Mouse (Mus musculus) hindbrain, embryonic 14.5 days (tissue): ENCODE data around the gene Igsf3. TPM values are rescaled to one million over a fixed set of nuclear protein-coding genes. Genes with fewer than 3 reads are reported as not detected.

ENCODE experiments used
- ATAC-seq: fragments of 200-750 bp; cut with Nextera tagmentation; 2 replicates; pipeline ENCODE4 v1.8.0; 2017; ENCODE audit warnings: moderate number of reproducible peaks, mild to moderate bottlenecking, moderate TSS enrichment, moderate library complexity; ENCODE audit not compliant: low FRiP score
- DNase-seq: peaks from one replicate; pipeline ENCODE4 v3.0.0-alpha.2; 2015; ENCODE audit warnings: low spot score
- H3K27ac ChIP-seq: fragments of 300-500 bp; sonication (generic); 2 replicates; pipeline ENCODE4 v1.5.1; 2014; ENCODE audit warnings: mild to moderate bottlenecking, moderate library complexity
- H3K27me3 ChIP-seq: fragments of 300-500 bp; sonication (generic); 2 replicates; pipeline ENCODE4 v1.6.1; 2014; ENCODE audit warnings: mild to moderate bottlenecking, low read length, mixed read lengths; ENCODE audit not compliant: control insufficient read depth, insufficient read depth
- H3K36me3 ChIP-seq: fragments of 300-500 bp; sonication (generic); replicated peaks from 2 replicates; pipeline ENCODE4 v1.6.1; 2014; ENCODE audit not compliant: control insufficient read depth, insufficient read depth
- H3K4me1 ChIP-seq: fragments of 300-500 bp; sonication (generic); replicated peaks from 2 replicates; pipeline ENCODE4 v1.6.1; 2014; ENCODE audit warnings: antibody characterized with exemption, low read length, mixed read lengths; ENCODE audit not compliant: control insufficient read depth, insufficient read depth
- H3K4me2 ChIP-seq: fragments of 300-500 bp; sonication (generic); replicated peaks from 2 replicates; pipeline ENCODE4 v1.6.1; 2014; ENCODE audit warnings: mild to moderate bottlenecking, moderate library complexity
- H3K4me3 ChIP-seq: fragments of 300-500 bp; sonication (generic); replicated peaks from 2 replicates; pipeline ENCODE4 v1.5.1; 2014; ENCODE audit warnings: mild to moderate bottlenecking, low read length
- H3K9ac ChIP-seq: fragments of 300-500 bp; sonication (generic); 2 replicates; pipeline ENCODE4 v1.6.1; 2014
- H3K9me3 ChIP-seq: fragments of 300-500 bp; sonication (generic); 2 replicates; pipeline ENCODE4 v1.6.1; 2016; ENCODE audit warnings: low read length; ENCODE audit not compliant: control insufficient read depth
- WGBS: fragments of 180-500 bp; shearing (Covaris S2); extraction: QIAGEN DNeasy Blood & Tissue Kit; methylation state at CpG from one replicate; pipeline ENCODE4 v1.1.7; 2014; 5-methylcytosine and 5-hydroxymethylcytosine counted together
- polyA plus RNA-seq: library from polyadenylated mRNA; unstranded; fragments of >200 nt; fragmentation: Nextera tagmentation; extraction: Ambion mirVana; gene quantifications from 2 replicates; pipeline ENCODE4 v1.2.1, GENCODE M21; 2014

The Igsf3 gene
- polyA plus RNA-seq, 1 experiment from 2014 or later = 51.7 TPM

GRCm38 (mm10) chr3:101448765-101449164 is 71.9 kb downstream of the Igsf3 start:
- Histone ChIP-seq H3K4me3 (no peak overlapping the region), H3K9me3 (no peaks in the 10 kb centered on the region), H3K9ac (no peak overlapping the region), H3K36me3 (peaks cover 36% of the 10 kb centered on the region), H3K27me3 (no peaks in the 10 kb centered on the region), H3K4me1 (peaks cover 16% of the 10 kb centered on the region; the same call in 1 of the 2 replicates), H3K27ac (no peak overlapping the region), H3K4me2 (no peak overlapping the region)
- DNase-seq (no peak), ATAC-seq (no peak)
- WGBS = 67% methylated on average over 3 of the region's 3 CpGs

DNA sequence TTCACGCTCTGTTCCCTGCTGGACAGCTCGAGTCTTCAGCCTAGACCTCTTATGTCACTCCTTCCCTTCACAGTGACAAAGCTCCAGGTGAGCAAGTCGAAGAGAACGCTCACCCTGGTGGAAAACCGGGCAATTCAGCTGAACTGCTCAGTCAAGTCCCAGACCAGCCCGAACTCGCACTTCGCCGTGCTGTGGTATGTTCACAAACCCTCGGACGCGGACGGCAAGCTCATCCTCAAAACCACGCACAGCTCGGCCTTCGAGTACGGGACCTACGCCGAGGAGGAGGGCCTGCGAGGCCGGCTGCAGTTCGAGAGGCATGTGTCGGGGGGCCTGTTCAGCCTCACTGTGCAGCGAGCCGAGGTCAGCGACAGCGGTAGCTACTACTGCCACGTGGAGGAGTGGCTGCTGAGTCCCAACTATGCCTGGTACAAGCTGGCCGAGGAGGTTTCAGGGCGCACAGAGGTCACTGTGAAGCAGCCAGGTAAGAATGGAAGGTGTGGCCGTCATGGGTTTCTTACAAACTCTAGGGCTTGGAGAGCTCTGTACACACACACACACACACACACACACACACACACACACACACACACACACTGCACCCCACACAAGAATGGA is 74.0 kb downstream of the Igsf3 start:
- H3K27ac ChIP-seq = no peak overlapping the region
- H3K36me3 ChIP-seq = peaks cover 58% of the 10 kb centered on the region
- ATAC-seq = no peak

GRCm38 (mm10) chr3:101460618-101461017 is 83.7 kb downstream of the Igsf3 start:
- Histone ChIP-seq H3K4me1 (peaks cover 8% of the 10 kb centered on the region), H3K27me3 (no peaks in the 10 kb centered on the region), H3K9me3 (0 out of 2 replicates have a peak, but pooled peaks cover 7% of the 10 kb centered on the region), H3K9ac (no peak overlapping the region), H3K4me3 (no peak overlapping the region), H3K27ac (no peak overlapping the region), H3K4me2 (no peak overlapping the region), H3K36me3 (peaks cover 51% of the 10 kb centered on the region)
- 74% methylated on average over 7 of the region's 7 CpGs for WGBS
- DNase-seq (no peak), ATAC-seq (no peak)

More for the DNA sequence above, 74.0 kb downstream of the Igsf3 start:
- no peak for DNase-seq
- H3K27me3 ChIP-seq = no peaks in the 10 kb centered on the region
- no peak overlapping the region for H3K9ac ChIP-seq
- H3K4me2 ChIP-seq = no peak overlapping the region
- H3K4me1 ChIP-seq = peaks cover 10% of the 10 kb centered on the region; the same call in 1 of the 2 replicates
- WGBS = 90% methylated on average over 31 of the region's 31 CpGs
- H3K9me3 ChIP-seq = no peaks in the 10 kb centered on the region
- H3K4me3 ChIP-seq = no peak overlapping the region

- Histone ChIP-seq H3K4me1 (peaks cover 8% of the 10 kb centered on the region), H3K27me3 (no peaks in the 10 kb centered on the region), H3K36me3 (peaks cover 46% of the 10 kb centered on the region), H3K4me2 (no peak overlapping the region), H3K4me3 (no peak overlapping the region), H3K9ac (0 out of 2 replicates have a peak overlapping the region, but pooled peaks have one; percentile 12), H3K27ac (peak overlapping the region; percentile 70), H3K9me3 (0 out of 2 replicates have a peak, but pooled peaks cover 7% of the 10 kb centered on the region)
- DNase-seq = no peak
- ATAC-seq = no peak
- WGBS = 64% methylated on average over 7 of the region's 7 CpGs
Measured at GRCm38 (mm10) chr3:101461046-101461445, 84.2 kb downstream of the Igsf3 start.

- no peak overlapping the region for H3K4me2 ChIP-seq
- WGBS = 16% methylated on average over 8 of the region's 8 CpGs
- peaks cover 8% of the 10 kb centered on the region for H3K4me1 ChIP-seq
- no peak for ATAC-seq
- 0 out of 2 replicates have a peak, but pooled peaks cover 7% of the 10 kb centered on the region for H3K9me3 ChIP-seq
- H3K9ac ChIP-seq = peak overlapping the region; percentile 12; the same call in 1 of the 2 replicates
- H3K4me3 ChIP-seq = no peak overlapping the region
- H3K27me3 ChIP-seq = no peaks in the 10 kb centered on the region
- peak overlapping the region; percentile 70 for H3K27ac ChIP-seq
- DNase-seq = no peak
- peaks cover 43% of the 10 kb centered on the region for H3K36me3 ChIP-seq
Measured at GRCm38 (mm10) chr3:101461816-101462215, 84.9 kb downstream of the Igsf3 start.

DNA sequence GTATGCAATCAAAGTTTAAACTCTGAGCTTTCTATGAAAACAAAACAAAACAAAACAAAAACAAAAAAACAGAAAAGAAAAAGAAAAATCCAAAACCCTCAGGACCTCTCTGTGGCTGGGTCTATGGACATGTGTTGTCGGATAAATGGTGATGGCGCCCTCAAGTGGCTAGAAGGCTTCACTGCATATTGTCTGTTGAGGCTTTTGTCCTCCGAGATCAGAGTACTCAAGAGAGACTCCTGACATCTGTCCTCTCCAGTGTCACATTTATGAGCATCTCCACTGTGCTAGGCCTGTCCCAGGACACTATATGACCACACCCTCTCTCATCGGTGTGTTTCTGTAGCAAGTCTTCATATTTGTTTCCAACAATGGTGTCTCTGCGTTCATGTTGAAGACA is 85.4 kb downstream of the Igsf3 start:
- peaks cover 41% of the 10 kb centered on the region for H3K36me3 ChIP-seq
- ATAC-seq (peak; percentile 61), DNase-seq (peak; percentile 90)
- H3K27ac ChIP-seq = peak overlapping the region; percentile 70
- H3K9ac ChIP-seq = no peak overlapping the region
- H3K4me1 ChIP-seq = peaks cover 8% of the 10 kb centered on the region
- H3K9me3 ChIP-seq = 0 out of 2 replicates have a peak, but pooled peaks cover 7% of the 10 kb centered on the region
- 22% methylated on average over 5 of the region's 5 CpGs for WGBS
- H3K27me3 ChIP-seq = no peaks in the 10 kb centered on the region
- H3K4me3 ChIP-seq = no peak overlapping the region
- H3K4me2 ChIP-seq = no peak overlapping the region

DNA sequence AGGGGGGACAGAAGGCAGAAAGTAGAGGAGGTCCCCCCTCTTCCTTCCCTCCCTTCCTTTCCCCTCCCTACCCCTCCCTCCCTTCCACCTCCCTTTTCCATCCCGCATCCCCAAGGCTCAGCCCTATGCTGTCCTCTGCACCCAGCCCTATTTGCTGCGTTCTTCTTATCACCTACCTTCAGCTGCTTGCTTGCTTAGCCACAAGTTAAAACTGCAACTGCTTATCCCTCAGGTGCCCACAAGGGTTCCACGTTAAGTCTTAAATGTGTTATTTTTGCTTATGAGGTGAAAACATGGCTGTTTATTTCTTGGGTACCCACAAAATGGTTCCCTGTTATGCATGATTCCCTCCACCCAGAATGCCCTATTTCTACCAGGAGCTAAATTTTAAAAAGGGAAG is 86.6 kb downstream of the Igsf3 start:
- H3K36me3 ChIP-seq = peaks cover 29% of the 10 kb centered on the region
- WGBS = 76% methylated on average over 3 of the region's 3 CpGs
- peaks cover 8% of the 10 kb centered on the region for H3K4me1 ChIP-seq
- H3K27ac ChIP-seq = no peak overlapping the region
- DNase-seq (no peak), ATAC-seq (no peak)
- 0 out of 2 replicates have a peak, but pooled peaks cover 6% of the 10 kb centered on the region for H3K9me3 ChIP-seq
- no peak overlapping the region for H3K4me3 ChIP-seq
- no peaks in the 10 kb centered on the region for H3K27me3 ChIP-seq
- H3K4me2 ChIP-seq = no peak overlapping the region
- H3K9ac ChIP-seq = no peak overlapping the region

DNA sequence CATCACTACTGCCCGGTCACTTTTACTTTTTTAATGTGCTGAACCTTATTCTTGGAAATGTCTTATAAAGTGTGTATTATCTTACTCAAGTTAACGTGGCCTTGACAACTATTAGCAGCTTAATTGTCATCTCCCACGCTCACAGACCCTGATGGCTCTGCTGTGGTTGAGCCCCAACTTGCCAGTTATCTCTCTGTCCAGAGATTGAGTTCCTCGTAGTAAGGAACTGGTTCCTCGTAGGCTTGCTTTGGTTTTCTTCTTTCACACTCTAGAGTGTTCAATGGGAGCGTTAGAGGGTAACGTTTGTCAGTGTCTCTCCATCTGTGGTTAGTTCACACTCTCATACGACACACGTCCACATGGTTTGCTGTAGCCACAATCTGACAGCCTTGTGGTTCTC is 92.8 kb downstream of the Igsf3 start:
- Histone ChIP-seq H3K4me3 (no peak overlapping the region), H3K36me3 (no peaks in the 10 kb centered on the region), H3K9ac (no peak overlapping the region), H3K4me2 (no peak overlapping the region), H3K4me1 (0 out of 2 replicates have a peak, but pooled peaks cover 6% of the 10 kb centered on the region), H3K27ac (no peak overlapping the region), H3K9me3 (no peaks in the 10 kb centered on the region), H3K27me3 (no peaks in the 10 kb centered on the region)
- 92% methylated on average over 9 of the region's 9 CpGs for whole genome bisulfite sequencing
- DNase-seq (no peak), ATAC-seq (no peak)

- ATAC-seq (no peak), DNase-seq (no peak)
- Histone ChIP-seq H3K9me3 (no peaks in the 10 kb centered on the region), H3K4me2 (no peak overlapping the region), H3K27ac (no peak overlapping the region), H3K9ac (no peak overlapping the region), H3K36me3 (no peaks in the 10 kb centered on the region), H3K4me1 (0 out of 2 replicates have a peak, but pooled peaks cover 6% of the 10 kb centered on the region), H3K27me3 (no peaks in the 10 kb centered on the region), H3K4me3 (no peak overlapping the region)
- WGBS = 53% methylated on average over 4 of the region's 4 CpGs
Measured at GRCm38 (mm10) chr3:101471881-101472280, 95.0 kb downstream of the Igsf3 start.
